Mouse (Mus musculus) right cerebral cortex, postnatal 14 days (tissue): ENCODE results near the gene Zfyve9.
"Not testable (repeated sequence)": the region's sequence is repeated elsewhere in the genome, so short reads cannot be mapped to it uniquely, and the experiment has no call there.

ENCODE experiments used
- DNase-seq: peaks from one replicate; pipeline ENCODE4 v3.0.0; 2022

Zfyve9 gene

DNA sequence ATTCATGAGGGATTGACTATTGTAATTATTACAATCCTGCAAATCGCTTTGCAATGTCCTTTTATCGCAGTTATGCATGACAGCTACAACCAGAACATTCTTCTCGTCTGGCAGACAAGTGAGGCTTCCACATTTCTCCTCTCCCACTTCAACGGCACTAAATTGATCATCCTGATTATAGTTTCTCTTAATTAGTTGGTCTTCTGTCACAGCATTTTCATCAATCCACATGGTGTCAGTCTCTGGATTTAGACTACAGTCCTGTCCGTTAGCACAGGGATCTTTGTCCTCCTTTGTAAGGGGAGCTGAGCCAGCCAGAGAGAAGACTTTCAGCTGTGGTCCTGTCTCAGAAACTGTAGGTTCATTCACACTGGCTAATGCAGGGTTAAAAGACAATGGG lies 61.2 kb downstream of the Zfyve9 start, which contains the start of gene 3110021N24Rik:
TSS of gene 3110021N24Rik (plus strand) at position 301 of the 400 bp plus-strand sequence.
- no peak for DNase-seq

DNA sequence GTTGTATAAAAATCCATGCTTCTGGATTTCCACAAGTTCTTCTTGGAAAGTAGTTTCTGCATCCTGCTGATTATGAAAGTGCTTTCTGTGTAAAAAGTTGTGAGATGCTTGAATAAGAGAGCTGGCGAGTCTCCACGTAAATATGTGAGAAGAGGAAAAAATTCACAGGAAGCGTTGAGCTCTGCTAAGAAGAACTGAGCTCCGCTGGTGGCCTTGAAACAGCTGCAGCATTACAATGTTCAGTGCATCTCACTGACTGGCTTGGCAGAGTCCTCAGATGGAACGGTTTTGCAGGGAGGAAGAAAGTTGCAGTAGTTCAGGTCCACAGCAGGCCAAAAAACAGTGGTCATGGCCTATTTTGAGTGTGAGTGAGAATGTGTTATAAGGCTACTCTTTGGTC lies 72.4 kb downstream of the Zfyve9 start:
- no peak for DNase-seq

DNA sequence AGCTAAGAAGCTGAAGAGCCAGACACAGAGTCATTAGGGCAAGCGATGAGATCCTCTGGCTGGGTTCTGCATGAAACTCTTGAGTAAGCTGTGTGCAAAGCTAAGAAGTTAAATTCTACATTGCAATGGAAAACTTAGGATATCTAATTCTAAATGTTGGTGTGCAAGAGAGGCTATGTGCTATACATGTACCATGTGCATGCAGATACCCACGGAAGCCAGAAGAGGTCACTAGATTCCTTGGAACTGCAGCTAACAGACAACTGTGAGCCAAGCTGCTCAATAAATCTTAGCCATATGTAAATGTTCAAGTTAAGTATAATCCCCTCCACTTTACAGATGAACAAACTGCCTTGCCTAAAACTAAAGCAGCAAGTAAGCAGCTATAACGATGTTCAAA lies 83.7 kb downstream of the Zfyve9 start:
- peak; percentile 8 for DNase-seq

DNA sequence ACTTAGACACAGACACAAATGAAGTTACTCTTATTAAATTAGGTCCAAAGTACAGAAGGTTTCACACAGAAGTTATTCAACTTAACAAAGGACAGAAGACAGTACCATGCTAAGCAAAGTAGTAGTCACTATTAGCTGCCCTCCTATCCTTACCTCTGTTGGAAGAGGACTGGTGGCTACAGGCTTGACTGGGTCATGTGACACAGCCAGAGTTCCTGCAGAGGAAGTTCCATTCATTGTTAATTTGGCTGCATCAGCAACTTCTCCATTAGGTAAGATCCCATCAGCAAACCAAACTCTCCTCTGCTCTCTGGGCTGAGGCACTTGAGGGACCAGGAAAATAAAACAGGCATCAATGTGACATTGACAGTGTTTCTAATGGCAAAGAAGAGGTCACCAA lies 89.1 kb downstream of the Zfyve9 start:
- DNase-seq: no peak

DNA sequence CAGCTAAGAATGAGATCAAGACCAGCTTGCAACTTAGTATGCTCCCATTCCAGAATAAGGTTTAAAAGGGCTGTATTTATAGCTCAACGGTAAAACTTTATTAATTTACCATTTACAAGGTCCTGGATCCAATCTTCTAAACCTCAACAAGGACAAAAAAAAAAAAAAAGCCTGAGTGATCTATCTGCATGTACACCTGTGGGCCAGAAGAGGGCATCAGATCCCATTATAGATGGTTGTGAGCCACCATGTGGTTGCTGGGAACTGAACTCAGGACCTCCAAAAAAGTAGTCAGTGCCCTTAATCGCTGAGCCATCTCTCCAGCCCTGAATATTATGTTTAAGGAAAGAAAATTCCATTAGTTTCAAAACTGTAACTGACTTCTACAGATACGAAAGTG lies 90.1 kb downstream of the Zfyve9 start:
- DNase-seq: no peak

DNA sequence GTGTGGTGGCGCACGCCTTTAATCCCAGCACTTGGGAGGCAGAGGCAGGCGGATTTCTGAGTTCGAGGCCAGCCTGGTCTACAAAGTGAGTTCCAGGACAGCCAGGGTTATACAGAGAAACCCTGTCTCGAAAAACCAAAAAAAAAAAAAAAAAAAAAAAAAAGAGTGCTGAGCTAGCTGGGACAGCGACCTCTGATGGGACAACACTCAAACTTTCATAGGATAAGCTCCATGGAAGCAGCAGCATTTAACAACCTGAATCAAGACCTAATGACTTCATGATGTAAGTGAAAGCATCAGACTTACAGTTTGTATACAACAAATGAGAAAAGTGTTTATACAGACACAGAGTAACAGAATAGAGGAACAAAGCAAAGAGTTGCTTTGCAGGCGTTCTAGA lies 93.5 kb downstream of the Zfyve9 start:
- not testable (repeated sequence) for DNase-seq

DNA sequence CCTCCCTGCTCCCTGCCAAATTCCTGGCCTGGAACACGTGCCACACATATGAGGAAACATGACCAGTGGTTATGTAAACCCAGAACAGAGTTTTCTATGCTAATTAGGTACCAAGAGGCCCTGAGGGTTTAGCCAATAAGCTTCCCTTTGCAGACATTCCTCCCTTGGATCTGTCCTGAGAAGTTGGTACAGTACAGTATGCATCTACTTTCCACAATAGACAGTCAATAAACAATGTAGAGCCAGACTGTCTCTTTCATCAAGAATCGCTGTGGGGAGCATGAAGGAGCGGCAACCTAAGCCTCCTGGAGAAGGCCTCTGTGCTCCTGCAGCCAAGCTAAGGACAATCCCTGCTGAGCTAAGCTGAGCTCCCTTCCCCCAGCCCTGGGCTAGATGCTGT lies 94.4 kb downstream of the Zfyve9 start:
- no peak for DNase-seq

GRCm38 (mm10) chr4:108664407-108664806 lies 116.2 kb downstream of the Zfyve9 start:
- no peak for DNase-seq

DNA sequence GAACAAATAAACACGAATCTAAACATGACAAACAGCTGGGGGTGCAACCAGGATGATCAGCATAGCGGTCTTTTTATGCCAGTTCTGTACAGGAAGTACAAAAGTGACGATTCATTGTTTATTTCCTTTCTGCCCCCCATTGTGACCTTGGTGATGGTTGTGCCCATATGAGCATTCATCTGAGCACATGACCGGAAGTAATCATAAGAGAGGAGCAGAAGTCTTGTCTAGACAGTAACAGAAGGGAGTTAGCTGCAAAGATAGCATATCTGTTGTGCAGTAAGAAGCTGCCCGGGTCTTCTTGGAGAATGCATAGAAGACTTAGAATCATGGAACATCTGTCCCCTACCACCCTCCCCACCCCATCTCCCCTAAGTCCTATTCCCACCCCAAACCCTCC lies 141.8 kb downstream of the Zfyve9 start:
- no peak for DNase-seq

GRCm38 (mm10) chr4:108637721-108638120 lies 142.9 kb downstream of the Zfyve9 start:
- DNase-seq: no peak

- DNase-seq: no peak
Measured at GRCm38 (mm10) chr4:108635101-108635500, 145.5 kb downstream of the Zfyve9 start.

DNA sequence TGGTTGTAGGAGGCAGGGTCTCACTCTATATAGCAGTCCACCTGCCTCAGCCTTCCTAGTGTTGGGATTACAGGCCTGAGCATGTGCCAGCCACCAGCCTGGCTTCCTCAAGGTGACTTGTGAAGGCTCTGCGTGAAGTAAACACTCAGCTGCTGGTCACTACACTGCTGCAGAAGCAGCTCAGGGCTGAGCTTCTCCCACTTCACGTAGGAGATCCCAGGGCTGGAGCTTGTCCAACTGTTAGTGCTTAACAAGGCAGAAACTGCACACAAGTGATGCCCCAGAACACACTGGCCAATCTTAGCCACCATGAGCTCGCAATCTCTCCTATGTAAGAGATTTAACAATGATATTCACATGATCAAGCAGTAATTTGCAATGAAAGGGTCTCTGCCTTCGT lies 145.9 kb downstream of the Zfyve9 start:
- DNase-seq: no peak

DNA sequence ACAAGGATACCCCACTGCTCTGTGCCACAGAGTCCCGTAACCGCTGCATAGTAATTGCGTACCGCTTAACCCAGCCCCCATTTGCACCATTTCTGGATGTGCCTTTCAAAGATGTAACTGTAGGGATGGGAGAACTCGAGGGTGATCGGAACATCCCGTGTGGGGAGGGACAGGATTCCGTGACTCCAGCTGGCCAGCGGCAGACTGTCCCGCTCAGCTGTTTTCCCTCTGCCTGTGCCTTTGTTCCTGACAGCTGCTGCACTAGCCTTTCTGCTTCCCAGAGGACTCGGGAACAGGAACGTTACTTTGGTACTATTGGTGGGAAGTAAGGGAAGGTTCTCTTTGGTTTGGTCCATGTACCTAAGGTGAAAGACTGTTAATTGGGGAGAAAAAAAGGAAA lies 146.9 kb downstream of the Zfyve9 start:
- no peak for DNase-seq

- DNase-seq: no peak
Measured at GRCm38 (mm10) chr4:108631616-108632015, 149.0 kb downstream of the Zfyve9 start.

DNA sequence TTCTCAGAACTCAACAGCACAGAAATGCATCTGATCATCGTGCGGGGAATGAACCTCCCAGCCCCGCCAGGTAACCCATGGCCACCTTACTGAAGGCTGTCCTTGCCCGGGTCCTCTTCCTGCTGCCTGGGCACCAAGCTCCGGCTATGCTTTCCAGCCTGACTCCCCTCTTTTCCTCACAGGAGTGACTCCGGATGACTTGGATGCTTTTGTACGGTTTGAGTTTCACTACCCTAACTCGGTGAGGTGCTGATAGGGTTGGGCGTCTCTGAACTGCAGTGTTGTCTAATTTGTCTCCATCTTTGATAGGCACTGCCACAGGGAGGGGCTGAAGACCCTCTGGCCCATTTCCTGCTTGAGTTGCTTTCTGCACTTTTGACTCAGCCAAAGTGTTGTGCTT lies 150.5 kb downstream of the Zfyve9 start:
- DNase-seq: no peak

GRCm38 (mm10) chr4:108629363-108629880 lies 151.2 kb downstream of the Zfyve9 start:
- no peak for DNase-seq

DNA sequence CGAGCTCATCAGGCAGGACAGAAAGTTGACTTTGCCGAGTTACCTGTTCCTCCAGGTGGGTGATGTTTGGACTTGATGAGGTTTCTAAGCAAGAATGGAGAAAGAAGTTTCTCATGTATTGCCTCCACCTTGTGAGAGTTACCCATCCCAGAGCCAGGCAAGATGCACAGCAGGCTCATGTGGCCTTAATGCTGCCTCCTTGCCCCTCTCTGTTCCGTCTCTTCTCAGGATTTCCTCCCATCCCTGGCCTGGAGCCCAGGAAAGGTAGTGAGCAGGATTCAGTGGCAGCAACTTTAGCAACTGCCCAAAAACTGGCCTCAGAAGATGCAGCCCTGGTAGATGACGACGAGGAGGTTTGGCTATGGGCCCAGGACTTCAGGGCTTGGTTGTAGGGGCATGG lies 153.5 kb downstream of the Zfyve9 start:
- no peak for DNase-seq

DNA sequence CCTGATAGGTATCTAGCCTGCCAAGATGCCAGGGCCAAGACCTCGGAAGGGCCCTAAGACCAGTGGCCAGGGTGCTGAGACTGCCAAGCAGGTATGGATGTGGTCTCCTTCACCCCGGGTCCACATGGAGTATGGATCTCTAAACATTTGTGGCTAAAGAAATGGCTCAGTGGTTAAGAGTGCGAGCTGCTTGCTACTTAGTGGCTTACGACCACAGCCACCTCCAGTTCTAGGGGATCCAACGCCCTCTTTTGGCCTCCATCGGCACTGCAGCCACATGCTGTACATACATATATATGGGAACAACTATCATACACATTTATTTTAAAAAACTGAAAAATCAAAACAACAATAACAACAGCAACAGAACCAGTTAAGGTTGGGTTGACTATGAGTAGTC lies 159.1 kb downstream of the Zfyve9 start:
- no peak for DNase-seq

DNA sequence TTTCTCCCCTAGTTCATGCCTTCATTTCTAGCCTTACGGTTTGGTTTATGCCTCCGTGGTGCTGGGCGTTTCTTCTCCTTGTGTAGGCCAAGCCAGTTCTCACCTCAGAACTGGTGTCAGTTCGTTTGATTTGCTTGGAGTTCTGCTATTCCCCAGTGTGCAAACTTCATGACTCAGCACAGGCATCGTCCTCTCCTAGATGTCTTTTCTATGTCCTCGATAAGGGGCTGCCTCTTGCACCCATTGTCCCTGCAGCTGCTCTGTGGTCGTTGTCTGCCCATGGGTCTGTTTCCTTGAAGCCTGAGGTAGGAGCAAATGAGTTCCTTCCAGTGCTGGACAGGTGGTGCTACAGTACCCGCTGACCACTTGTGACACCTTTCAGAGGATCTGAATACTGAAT lies 160.1 kb downstream of the Zfyve9 start:
- no peak for DNase-seq

GRCm38 (mm10) chr4:108619587-108620341 lies 160.8 kb downstream of the Zfyve9 start, which contains the start of gene Cc2d1b:
Cc2d1b (plus strand) TSS chr4:108619940.
- DNase-seq: peak; percentile 91

DNA sequence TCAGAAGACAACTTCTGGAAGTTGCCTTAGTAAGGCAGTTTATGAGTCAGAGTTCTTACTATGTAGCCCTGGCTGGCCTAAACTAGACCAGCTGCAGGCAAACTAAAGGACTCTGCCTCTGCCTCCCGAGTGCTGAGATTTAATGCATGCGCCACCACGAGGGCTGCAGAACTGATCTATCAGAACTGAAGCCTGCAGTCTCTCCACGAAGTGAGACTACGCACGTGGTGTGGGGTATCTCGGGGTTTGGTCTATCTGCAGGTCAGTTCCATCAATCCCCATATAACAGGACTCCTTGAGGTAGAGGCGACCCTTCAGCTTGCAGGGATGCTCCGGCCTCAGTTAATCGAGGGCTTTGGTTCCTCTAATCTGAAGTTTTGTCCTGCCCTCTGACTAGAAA lies 161.4 kb downstream of the Zfyve9 start:
- DNase-seq: no peak

DNA sequence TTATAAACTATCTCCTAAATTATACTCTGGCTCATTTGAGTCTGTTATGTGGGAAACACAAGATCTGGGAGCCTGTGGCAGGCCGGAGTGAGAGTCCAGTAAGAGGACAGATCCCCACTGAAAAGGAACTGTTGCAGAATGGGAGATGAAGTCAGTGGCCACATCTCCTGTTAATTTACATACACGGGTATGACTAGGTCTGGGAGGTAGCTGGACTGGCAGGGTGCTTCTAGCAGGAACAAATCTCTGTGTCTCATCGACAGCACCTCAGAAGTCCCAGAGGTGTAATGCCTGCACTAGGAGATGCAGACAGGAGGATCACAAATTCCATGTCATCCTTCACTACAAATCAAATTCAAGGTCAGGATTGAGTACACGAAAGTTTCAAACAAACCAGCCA lies 162.0 kb downstream of the Zfyve9 start:
- no peak for DNase-seq

DNA sequence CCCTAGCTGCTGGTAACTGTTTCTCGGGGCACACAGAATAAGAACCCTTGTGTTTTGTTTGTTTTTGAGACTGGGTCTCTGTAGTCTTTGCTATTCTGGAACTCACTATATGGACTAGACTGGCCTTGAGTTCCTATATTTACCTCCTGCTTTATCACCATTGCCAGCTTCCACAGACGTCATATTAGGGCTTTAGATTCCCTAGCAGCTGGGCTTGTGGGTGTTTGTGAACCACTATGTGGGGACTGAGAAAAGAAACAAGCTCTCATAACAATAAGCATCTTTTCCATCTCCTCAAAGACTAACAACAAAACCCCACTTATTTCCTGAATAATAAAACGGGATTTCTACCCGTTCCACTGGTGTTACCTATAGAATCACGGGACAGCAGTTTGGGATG lies 169.7 kb downstream of the Zfyve9 start:
- DNase-seq: no peak

DNA sequence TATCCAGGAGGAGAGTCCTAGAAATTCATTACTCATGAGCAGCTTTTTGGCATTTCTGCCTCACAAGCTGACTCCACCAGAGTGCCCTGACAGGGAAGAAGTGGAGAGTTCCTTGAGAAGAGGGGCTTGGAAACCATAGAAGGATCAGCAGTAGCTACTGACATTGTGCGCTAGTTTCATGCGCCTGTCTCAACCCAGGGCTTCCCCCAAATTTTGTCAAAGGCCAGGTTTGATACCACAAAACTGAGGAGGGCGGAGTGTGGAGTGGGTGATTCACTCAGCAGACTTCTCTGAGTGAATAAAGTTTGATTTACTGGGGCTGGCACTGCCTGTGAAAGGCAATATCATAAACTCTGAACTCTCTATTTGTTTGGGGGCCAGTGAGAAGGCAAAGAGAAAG lies 171.9 kb downstream of the Zfyve9 start:
- DNase-seq: no peak

DNA sequence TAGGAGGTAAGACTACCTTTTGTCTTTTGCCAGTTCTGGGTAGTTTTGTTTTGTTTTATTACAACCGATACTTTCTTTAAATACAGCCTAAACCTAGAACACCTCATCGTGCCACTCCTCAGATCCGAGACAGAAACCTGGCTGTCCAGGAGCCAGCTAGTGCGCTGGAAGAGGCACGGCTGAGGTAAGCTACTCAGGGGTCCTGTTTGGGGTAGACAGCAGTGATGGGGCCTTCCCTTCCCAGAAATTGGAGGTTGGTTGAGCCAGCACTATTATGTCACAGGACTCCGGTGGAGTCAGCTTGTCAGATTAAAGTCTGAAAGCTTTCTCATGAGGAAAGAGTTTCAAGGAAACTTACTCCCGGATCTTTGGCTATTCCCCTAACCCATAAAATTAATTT lies 178.7 kb downstream of the Zfyve9 start:
- no peak for DNase-seq
